Mouse (Mus musculus) lung, adult 2 months (tissue): ENCODE data around the gene P3h2.

Experiments used
- CTCF ChIP-seq: fragments of 200-500 bp; IDR thresholded peaks from 2 replicates; pipeline ENCODE4 v1.5.1; 2011; ENCODE audit warnings: mild to moderate bottlenecking, low read length, control low read depth; ENCODE audit not compliant: insufficient read depth
- POLR2A ChIP-seq: fragments of 200-500 bp; IDR thresholded peaks from 2 replicates; pipeline ENCODE4 v1.6.1; 2011; ENCODE audit warnings: low read depth, mild to moderate bottlenecking, control low read depth, low read length, borderline replicate concordance; ENCODE audit errors: extremely low read depth

DNA sequence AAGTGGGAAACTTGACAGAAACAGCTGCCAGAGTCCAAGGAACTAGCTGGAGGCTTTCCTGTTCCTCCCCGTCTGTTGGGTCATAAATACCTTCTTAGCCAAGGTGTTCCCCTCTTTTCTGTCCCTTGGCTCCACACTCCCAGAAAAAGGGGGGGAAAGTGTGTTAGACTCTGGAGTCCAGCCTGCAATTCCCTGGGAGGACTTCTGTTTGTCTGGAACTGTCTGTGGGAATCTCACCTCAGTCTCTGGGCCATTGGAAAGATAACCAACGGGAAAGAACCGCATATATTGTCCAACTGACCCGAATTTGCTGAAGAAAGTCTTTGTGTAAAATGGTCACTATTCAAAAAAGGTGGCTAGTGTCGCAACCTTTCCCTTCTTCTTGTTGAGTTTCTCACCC is 1.0 kb upstream of the P3h2 start:
- TF ChIP-seq CTCF (no peak), POLR2A (no peak)
